Mouse (Mus musculus) heart, postnatal 36 days (tissue): ENCODE results near the gene Gpr162. TPM values are rescaled to one million over a fixed set of nuclear protein-coding genes. Genes with fewer than 3 reads are reported as not detected.

ENCODE experiments used
- DNase-seq, 2 experiments: peaks; one replicate each; pipeline ENCODE4 v3.0.0; 2021 to 2022
- intact Hi-C: fragments of 180-260 bp; cut with DNase I; formaldehyde crosslinking; loops from one replicate; pipeline ENCODE4 v1.15.1; 2025
- total RNA-seq, 2 experiments: library from RNA; stranded (reverse); gene quantifications; 2 replicates each; pipeline ENCODE4 v1.2.3; 2021

Gpr162 gene
- total RNA-seq, 2 experiments from 2014 or later = 0.72 to 0.98 TPM

DNA sequence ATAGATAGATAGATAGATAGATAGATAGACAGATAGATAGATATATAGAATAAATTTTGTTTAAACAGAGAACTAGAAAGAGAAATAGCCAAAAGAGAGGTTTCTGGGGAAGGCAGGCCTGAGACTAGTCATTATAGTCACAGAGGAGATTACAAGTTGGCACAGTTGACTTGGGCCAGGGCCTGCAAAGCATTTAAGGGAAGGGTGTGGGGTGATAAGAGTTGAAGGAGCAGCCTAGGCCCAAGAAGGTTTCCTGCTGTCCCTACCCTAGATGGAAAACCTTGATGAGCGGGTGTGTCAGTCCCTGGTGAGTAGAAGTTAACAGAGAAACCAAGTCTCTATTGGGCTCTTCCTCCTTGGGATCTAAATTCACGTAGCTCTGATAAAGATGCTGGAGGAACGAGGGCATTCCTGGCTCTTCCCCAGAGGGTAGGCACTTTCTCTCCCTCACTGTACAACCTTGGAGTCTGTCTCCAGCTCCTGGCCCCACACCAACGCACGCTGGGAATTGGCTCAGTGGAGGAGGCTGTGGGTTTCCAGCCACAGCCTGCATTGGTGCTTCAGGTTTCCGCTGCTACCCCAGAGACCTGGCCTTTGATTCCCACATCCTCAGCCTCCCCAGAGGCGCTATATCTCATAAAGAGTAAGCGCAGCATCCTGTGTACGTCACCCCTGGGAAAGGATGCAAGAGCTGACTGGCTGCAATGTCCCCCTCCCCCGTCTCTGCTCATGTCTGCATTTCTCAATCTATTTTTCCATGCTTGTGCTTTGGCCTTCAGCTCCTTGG, 21.1 kb upstream of the Gpr162 start:
- peak; percentile 26 to 30 for DNase-seq
- intact Hi-C loops = no loop called here

DNA sequence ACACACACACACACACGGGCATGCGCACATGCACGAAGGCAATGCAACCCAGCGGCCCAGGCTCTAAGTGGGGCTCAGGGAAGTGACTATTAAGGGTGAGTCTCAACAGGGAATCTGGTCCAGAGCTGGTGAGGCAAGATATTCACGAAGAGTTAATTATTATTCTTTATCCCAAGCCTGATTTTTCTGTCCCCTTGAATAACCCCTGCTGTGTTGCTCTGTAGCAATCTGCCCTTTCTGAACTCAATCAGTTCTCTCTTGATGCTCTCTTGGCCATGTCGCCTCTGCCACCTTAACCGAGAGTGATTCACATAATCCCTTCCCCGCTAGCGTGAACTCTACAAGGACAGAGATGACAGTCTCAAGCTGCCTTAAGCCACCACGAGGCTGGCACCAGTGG, 19.6 kb upstream of the Gpr162 start:
- intact Hi-C loops = no loop called here
- no peak for DNase-seq

DNA sequence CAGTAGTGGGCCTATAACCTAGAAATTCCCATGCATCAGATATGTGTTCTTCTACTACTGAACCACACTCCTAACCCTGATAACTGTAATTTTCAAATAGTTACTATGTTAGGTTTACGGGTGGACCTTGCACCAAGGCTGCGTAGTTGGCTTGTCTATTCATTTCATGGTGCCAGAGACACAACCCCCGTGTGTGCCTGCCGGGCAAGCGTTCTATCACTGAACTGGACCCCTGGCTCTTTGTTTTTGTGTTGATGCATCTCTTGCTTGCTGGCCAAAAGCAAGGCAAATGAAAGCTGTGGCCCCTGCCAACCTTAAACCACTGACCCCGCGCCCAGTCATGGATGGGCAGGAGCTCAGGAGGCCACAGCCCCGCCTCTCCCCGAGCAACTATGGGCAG, 18.0 kb upstream of the Gpr162 start:
- intact Hi-C loops = no loop called here
- no peak for DNase-seq

DNA sequence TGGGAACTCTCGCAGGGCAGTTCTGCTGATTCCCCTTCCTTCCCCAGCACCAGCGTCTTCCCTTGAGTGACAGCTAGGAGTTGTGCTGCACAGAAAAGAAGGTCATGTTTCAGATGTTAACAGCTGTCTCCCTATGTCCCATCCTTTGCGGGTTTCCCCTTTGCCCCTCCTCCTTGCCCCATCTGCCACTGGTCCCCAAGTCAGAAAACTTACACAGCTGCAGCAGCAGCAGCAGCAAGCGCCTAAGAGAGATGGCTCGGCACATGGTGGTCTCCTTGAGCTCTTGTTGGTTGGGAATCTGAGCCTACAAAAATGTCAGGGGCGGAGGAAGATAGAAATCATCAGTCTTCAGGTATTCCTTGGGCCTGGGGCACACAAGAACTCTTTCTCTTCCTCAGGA, 15.6 kb upstream of the Gpr162 start:
- intact Hi-C loops = no loop called here
- no peak for DNase-seq

DNA sequence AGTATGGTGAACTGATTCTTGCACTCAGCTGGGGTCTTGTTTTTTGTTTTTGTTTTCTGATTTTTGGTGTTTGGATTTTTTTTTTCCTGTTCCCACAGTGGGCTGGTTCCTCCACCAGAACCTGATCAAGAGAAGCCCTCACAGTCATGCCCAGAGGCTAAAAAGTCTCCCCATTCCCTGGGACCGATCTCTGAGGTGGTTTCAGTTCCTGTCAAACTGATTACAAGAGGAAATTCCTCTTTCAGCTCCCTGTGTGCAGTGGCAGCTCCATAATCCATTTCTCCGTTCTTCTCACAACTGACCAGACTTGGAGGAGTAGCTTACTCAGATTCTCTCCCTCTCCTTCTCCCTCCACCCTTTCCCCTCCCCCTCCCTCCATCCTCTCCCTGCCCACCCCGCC, 10.6 kb upstream of the Gpr162 start:
- intact Hi-C loops = no loop called here
- DNase-seq = no peak

DNA sequence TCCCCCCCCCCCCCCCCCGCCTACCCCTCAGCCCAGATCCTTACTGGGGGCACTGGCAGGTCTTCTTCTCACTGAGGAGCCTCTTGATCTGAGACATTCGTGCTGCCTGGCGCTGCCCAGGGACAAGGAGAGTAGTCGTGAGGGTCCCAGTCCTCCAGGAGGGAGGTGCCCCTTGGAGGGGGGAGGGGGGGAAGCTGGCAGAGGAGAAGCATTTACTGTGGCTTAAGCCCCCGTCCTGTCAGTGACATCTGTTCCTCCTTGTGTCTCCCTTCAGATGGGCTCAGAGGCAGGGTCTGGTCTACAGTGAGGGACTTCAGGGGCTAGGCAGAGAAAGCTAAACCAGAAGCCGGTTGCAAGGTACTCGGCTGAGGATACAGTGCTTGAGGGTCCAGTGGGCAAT, 2.8 kb upstream of the Gpr162 start:
- intact Hi-C loops = no loop called here
- no peak for DNase-seq

DNA sequence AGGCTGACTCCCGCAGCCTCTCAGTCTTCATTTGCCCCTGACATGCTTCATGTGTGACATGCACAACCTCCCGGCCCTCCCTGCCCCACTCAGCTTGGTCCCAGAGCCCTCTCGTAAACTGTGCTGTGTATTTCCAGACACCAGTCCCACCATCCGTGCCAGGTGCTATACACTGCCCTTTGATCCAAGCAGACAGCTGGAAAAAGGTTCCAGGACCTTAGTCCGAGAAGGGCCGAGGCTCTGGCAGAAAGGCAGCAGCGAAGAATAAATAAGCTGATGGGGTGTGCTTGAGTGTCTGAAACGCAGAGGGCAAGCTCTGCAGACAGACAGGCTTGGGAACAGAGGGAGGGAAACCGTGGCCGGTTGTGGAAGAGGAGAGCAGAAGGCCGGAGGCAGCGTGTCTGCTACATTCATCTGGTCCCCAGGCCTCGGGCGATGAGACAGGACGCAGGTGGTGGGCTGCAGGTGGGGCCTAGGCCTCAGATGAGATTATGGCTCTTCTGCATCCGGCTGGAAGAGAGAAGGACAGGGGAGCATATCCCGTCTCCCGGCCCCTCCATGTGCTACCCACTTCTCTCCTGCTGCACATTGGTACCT, 2.1 kb upstream of the Gpr162 start:
- intact Hi-C loops = no loop called here
- no peak for DNase-seq

DNA sequence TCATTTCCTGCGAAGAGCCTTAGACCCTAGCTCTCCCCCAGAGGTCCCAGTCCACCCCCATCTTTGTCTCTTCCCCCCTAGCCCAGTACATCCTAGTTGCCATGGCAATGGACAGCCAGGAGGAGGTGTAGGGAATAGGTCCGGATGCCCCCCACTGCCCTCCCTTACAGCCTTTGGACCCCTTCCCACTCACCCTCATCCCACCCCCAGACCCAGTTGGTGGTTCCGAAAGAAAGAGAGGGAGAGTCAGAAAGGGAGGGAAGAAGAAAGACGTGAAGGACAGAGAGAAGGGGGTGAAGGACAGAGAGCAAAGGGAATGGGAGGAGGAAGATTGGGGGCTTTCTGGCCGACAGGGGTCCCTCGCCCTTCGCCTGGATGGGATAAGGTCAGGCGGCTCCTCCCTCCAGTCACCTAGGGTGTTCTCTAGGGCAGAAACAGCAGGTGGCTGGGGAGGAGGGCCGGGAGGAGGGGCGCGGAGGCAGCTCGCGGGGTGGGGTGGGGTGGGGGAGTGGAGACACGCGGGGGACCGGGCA, 592 bp downstream of the Gpr162 start:
- no peak for DNase-seq
- intact Hi-C loops = no loop called here

DNA sequence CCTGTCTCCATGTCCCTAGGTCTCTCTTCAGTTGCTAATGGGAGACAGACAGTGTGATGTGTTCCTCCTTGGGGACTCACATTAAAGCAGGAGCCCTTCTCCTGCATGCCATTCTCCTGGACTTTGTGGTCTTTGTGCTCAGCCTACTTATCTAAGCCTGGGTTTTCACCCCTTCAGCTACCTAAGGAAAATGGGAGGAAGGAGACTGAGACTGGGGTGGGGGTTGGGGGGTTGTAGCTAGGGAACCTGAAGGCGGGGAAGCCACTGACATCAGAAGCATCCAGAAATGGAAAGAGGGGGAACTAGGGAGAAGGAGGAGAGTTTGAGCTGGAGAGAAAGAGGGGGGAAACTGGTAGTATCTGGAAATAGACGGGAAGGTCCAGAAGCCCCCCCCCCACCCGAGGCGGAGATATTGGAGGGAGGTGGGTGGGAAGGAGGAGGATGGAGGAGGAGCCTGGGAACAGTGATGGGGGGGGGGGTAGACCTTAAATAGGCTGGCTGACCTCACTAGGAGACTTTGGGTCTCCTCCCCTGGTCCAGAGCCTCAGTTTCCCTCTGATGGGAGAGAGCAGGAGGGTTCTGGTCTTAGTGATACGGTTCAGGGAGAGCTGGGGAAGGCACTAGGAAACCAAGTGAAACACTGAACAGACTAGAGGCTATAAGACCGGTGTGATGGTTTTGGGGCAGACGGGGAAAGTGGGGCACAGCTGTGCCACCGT, 1.2 kb downstream of the Gpr162 start:
- intact Hi-C loops = no loop called here

DNA sequence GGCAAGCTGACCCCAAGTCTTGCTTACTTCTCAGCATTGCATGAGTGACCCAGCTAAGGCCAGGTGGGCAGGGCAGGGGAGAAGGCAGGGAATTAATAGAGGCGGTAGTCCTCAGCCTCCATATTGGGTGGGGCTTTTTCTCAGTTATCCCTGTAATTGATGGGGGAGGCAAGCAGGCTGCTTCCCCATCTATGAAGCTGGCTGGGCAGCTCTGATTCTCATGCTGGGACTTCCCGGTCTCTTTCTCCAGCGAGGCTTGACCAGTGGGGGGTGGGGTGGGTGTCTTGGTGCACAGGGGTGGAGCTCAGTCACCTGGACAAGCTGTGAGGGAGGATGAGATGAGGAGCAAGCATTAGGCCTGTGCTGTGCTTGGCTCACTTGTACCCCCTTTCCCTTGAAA, 2.0 kb downstream of the Gpr162 start:
- DNase-seq = no peak
- intact Hi-C loops = loop anchor here (1.0 kb wide), 1 partner anchor 221 kb away; no protein-coding TSS in a partner anchor

More for the DNA sequence above, 1.2 kb downstream of the Gpr162 start:
- no peak for DNase-seq

DNA sequence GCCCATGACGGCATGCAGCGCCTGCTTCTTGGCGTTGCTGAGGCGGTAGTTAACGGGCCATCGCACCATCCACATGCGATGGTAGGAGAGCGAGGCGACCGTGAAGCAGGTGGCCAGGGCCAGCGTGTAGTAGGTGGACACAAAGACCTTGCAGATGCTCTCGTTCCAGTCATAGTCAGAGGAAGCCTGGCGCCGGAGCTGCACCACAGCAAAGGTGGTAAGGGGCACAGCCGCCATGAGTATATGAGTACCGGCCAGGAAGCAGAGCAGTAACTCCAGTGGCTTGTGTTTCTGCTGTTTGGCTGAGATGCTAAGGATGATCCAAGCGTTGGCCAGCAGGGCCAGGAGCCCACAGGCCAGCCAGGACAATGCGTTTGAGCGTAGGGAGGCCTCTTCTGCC, 2.5 kb downstream of the Gpr162 start:
- intact Hi-C loops = loop anchor here (1.0 kb wide), 1 partner anchor 222 kb away; no protein-coding TSS in a partner anchor
- DNase-seq = no peak

DNA sequence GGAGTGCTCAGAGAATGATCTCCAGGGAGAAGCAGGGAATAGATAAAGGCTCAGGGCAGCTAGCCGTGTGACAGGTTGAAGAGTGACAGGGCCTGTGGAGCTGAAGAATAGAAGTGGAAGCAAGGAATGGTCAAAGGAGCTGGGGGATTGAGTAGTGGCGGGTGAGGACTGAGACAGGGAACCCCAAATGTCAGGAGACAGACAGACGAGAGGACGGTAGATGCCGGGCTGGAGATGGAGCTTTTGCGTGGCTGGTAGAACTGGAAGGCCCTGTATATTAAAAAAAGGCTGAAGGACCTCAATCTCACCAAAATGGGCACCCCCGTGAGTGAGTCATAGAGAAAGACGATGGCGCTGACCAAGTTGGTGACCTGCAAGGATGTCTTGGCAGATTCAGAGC, 3.3 kb downstream of the Gpr162 start:
- intact Hi-C loops = no loop called here

DNA sequence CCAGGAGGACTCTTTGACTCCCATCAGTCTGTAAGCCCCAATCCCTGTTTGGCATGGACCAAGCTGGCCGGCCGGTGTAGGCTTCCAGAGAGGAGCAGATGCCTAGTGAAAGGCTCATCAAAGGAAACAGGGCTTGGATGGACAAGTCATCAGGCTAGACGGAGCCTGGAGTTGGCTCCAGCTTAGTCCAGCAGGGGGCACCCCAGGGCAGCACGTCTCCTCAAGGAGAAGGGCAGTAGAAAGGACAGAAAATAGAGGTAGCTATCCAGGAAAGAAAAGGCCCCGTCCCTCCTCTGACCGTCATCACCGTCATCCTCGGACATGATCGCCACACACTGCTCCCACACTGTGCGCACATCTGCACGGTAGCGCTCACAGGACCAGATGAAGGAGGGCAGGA, 4.1 kb downstream of the Gpr162 start:
- intact Hi-C loops = loop anchor here (1.0 to 10.0 kb wide), 3 partner anchors 43 to 105 kb away; partner anchors contain the start of gene Cops7a

More for the DNA sequence above, 3.3 kb downstream of the Gpr162 start:
- DNase-seq = no peak

DNA sequence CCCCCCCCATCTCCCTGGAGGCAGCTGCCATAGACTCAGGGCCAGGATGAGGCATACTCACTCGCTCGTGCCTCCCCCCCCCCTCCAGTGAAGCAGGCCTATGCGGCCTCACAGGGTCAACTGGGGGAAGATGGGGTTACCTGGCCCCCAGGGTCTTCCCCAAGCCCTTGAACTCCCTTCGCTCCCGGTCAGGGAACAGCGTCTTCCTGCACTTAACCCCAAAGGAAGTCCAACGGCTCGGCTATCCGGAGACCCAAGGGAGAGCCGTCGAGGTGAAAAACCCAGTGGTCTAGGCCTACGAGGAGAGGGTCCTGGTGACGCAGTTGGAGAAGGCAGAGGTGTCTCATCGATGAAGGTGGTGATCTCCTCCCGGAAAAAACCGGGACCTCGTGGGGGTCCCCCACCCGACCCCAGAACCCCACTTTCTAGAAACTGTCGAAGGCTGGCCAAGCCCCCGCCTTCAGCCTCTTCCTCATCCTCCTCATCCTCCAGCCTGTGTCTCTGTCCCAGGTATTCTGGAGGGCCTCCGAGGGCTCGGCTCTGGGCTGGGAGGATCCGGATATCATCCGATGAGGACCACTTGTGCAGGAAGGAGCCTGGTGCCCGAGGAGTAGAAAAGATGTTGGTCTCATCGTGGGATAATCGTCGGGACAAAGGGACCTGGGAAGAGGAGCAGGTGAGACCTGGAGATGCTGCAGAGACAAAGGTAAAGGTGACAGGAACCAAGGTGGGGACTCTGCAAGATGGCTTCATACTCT, 5.0 kb downstream of the Gpr162 start:
- intact Hi-C loops = loop anchor here (1.0 to 10.0 kb wide), 3 partner anchors 44 to 106 kb away; partner anchors contain the start of gene Cops7a

More for the DNA sequence above, 4.1 kb downstream of the Gpr162 start:
- DNase-seq = peak; percentile 88 to 93

DNA sequence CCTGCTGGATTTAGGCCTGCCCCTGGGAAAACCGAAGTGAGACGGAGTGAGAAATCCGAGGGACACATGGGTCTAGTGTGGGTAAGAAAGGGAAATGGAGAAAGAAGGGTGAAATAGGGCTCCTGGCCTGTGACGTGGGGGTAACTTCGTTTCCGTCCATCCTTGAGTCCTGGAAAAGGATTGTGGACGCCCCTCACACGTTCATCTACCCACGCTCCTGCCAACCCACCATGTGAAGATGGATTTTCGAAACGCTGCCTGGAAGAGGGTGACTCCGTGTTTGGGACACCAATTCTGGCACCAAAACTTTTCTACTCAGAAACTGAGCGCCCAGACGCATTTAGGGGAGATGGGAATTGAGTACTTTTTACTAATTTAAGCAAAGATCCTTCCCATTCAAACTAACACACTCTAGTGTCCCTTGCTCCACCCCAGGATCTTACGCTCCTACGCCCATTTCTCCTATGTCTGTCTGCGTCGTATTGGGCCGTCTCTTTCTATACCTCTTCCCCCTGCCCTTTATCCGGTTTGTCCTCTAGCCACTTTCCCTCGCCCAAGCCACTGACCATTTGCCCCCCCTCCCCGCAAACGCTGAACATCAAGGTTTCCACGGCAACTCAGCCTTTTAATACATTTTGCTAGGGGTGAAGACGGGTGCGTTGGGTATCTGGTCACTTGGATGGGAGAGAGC, 5.8 kb downstream of the Gpr162 start:
- DNase-seq = no peak
- intact Hi-C loops = loop anchor here (2.0 to 10.0 kb wide), 2 partner anchors 45 to 107 kb away; partner anchors contain the start of gene Cops7a

More for the DNA sequence above, 5.0 kb downstream of the Gpr162 start:
- no peak for DNase-seq

DNA sequence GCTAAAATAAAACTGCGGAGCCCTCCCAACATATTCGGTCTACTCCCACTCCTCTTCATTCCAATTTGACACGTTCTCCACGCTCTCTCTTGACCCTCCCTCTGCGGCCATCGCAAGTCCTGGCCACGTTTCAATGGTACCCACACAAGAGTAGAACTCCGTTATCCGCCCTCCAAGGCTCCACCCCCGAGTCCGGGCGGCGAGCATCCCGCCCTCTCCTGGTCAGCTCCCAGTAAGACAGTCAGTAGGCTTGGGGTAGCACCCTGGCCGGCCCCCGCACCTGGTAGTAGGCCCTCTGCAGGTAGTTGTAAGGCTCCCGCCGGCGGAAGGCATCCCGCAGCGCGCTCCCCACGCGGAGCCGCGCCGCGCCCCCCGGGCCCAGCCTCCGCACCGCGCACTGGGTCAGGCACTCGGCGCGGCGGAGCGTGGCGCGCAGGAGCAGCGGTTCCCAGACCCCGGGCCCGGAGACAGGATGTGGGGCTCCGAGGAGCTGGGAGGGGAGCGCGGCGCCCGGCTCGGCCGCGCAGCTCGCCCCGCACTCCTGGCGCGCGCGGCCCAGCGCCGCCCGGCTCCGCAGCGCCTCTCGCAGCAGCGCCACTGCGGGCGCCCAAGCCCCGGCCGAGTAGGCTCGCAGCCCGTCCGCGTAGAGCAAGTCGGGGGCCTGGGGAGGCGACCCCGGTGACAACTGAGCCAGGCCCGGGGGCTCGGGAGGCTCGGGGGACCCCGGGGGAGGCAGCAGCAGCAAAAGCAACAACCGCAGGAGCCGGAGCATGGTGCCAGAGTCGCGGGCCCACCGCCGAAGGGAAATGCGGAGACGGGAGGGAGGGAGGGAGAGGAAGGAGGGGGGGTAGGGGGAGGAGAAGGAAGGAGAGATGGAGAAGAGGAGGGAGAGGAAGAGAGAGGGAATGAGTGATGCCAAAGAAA, 6.6 kb downstream of the Gpr162 start, which contains the start of gene P3h3:
TSS of gene P3h3 (minus strand) at position 837 of the 924 bp plus-strand sequence.
- intact Hi-C loops = loop anchor here (10.0 kb wide), 1 partner anchor 108 kb away; the partner anchor contains the start of gene Cops7a
- DNase-seq = peak; percentile 79 to 83

DNA sequence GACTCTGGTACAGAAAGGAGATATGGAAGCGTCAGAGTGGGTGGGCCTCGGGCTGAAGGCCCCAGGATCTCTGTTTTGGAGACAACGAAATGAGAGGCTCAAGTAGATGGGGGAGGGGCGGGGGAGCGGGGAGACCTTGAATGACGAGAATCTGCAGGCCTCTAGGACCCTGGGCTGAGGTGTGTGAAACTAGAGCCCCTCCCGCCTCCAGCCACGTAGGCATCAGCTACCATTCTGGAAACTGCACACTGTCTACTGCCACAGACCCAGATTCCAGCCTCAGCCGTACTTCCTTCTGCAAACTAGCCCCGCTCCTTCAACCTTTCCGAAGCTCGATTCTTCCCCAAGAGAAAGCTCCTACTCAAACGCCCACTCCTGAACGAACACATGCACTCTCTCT, 7.5 kb downstream of the Gpr162 start:
- intact Hi-C loops = loop anchor here (10.0 kb wide), 1 partner anchor 108 kb away; the partner anchor contains the start of gene Cops7a
- DNase-seq = no peak

DNA sequence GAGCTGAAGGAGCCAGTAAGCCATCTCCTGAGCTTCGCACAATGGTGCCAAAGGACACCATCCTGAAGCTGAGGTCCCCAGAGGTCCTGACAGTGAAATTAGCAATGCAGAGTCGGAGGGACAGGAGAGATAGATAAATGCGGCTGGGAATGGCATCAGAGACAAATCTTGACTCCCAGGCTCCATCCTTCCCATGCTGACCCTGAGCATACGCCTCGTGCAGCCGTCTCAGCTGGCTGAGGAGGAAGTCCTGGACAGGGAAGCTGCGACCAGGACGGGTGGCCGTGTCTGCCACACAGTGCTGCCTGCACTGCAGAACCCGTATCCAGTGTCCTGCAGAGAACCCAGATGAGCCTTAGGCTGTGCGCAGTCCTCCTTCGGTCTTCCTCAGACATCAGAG, 9.1 kb downstream of the Gpr162 start:
- intact Hi-C loops = loop anchor here (10.0 kb wide), 1 partner anchor 110 kb away; the partner anchor contains the start of gene Cops7a

More for the DNA sequence above, 9.1 kb downstream of the Gpr162 start:
- DNase-seq = no peak
